In genomic region chr1:133177480-133178172, GRCm38 (mm10) we compare ENCODE assay signal across 9 mouse cellular contexts. TPM values are rescaled to one million over a fixed set of nuclear protein-coding genes. Genes with fewer than 3 reads are reported as not detected.
A peak's percentile ranks its signal among the peaks of the same experiment; 100 is the strongest.
DNase-seq lines count a peak whose midpoint lies in the region; TF ChIP-seq lines count a peak whose summit lies in the region.
"Had no signal": no experiment of that assay in that cellular context is flagged by ENCODE, and none has a peak within 500 bp of the region (broad histone marks: within the 10 kb centered on the region; RNA-seq: fewer than 3 reads in every experiment).

No protein-coding gene starts in this region.

- peaks cover 0 to 4% of the 10 kb centered on the region in 2 experiments; a peak in 1 of 4 replicates for H3K36me3 ChIP-seq in MEL (ENCODE audit: control insufficient read depth in 1 of 2, insufficient read depth in 2 of 2, low read length in 2 of 2)
- H3K36me3 ChIP-seq: midbrain, embryonic 12.5 days had no signal

- no peak overlapping the region for H3K9ac ChIP-seq in MEL (ENCODE audit: control insufficient read depth, low read depth, low read length, poor library complexity, severe bottlenecking)
- H3K9ac ChIP-seq: midbrain, embryonic 12.5 days had no signal

- TF ChIP-seq RAD21 in MEL (IDR thresholded peaks at IDR 0.05; ENCODE audit: low read depth, low read length): peak; percentile 94

- no peak overlapping the region for H3K4me3 ChIP-seq in MEL (ENCODE audit: control insufficient read depth in 1 of 2, insufficient read depth in 1 of 2, low read depth in 2 of 2, low read length in 2 of 2)
- H3K4me3 ChIP-seq in cerebellum, adult 2 months (replicated peaks; ENCODE audit: insufficient read depth, low read depth, low read length): no peak overlapping the region
- H3K4me3 ChIP-seq: midbrain, embryonic 12.5 days had no signal

- peak; percentile 61 to 68 for DNase-seq in left cerebral cortex, adult 18-20 months (ENCODE audit: low spot score in 2 of 2)
- DNase-seq in left cerebral cortex, adult 8-10 months (ENCODE audit: low spot score in 2 of 2): no peak
- DNase-seq in MEL (ENCODE audit: low read depth, low spot score): peak; percentile 73
- DNase-seq in cerebellum, adult 2 months: peak; percentile 59 to 72
- DNase-seq in heart, adult 9 months (ENCODE audit: low spot score in 2 of 2): peak; percentile 48 to 54
- peak; percentile 72 to 77 for DNase-seq in layer of hippocampus, postnatal 10 days (ENCODE audit: low spot score in 2 of 2)
- peak; percentile 71 for DNase-seq in naive thymus-derived CD4-positive, alpha-beta T cell, adult 2 months (ENCODE audit: low read depth)
- peak; percentile 56 for DNase-seq in thymus, postnatal 25 days

- H3K79me2 ChIP-seq in MEL (ENCODE audit: control insufficient read depth, insufficient read depth, low read length, poor library complexity): no peaks in the 10 kb centered on the region

- no peak for TF ChIP-seq POLR2A in MEL (IDR thresholded peaks at IDR 0.05; ENCODE audit: control insufficient read depth in 1 of 2, insufficient read depth in 1 of 2, low read depth in 1 of 2, low read length in 2 of 2, poor library complexity in 1 of 2)
- TF ChIP-seq POLR2A in cerebellum, adult 2 months (IDR thresholded peaks at IDR 0.05; ENCODE audit: borderline replicate concordance, insufficient read depth, low read length): no peak

- TF ChIP-seq EP300 in MEL (IDR thresholded peaks at IDR 0.05; ENCODE audit: low read depth in 1 of 2, low read length in 2 of 2): no peak

- peak; percentile 90 to 95 (median 94) for TF ChIP-seq CTCF in MEL (IDR thresholded peaks at IDR 0.05 in 2 of 3, conservative IDR thresholded peaks at IDR 0.05 in 1 of 3; ENCODE audit: control insufficient read depth in 1 of 3, insufficient read depth in 1 of 3, low read depth in 2 of 3, low read length in 3 of 3, poor library complexity in 1 of 3, severe bottlenecking in 1 of 3)
- TF ChIP-seq CTCF in cerebellum, adult 2 months (IDR thresholded peaks at IDR 0.05; ENCODE audit: borderline replicate concordance, insufficient read depth, low read depth, low read length): peak; percentile 99

- no peaks in the 10 kb centered on the region for H3K4me1 ChIP-seq in MEL (ENCODE audit: control insufficient read depth in 1 of 2, insufficient read depth in 2 of 2, low read length in 2 of 2)
- peaks cover 25% of the 10 kb centered on the region for H3K4me1 ChIP-seq in cerebellum, adult 2 months (ENCODE audit: control insufficient read depth, insufficient read depth, low read length)

- no peaks in the 10 kb centered on the region for H3K9me3 ChIP-seq in MEL (replicated peaks; ENCODE audit: insufficient read depth, low read length)
- H3K9me3 ChIP-seq: midbrain, embryonic 12.5 days had no signal

- WGBS in cerebellum, adult 2 months: 38% methylated on average over 8 of the region's 8 CpGs

- H3K27ac ChIP-seq in MEL (ENCODE audit: control insufficient read depth, low read depth, low read length): no peak overlapping the region
- no peak overlapping the region for H3K27ac ChIP-seq in cerebellum, adult 2 months (ENCODE audit: insufficient read depth, low read length)
- H3K27ac ChIP-seq: midbrain, embryonic 12.5 days had no signal

- no peaks in the 10 kb centered on the region for H3K27me3 ChIP-seq in MEL (ENCODE audit: control insufficient read depth in 1 of 2, insufficient read depth in 2 of 2, low read length in 2 of 2)
- no peaks in the 10 kb centered on the region for H3K27me3 ChIP-seq in cerebellum, adult 2 months (ENCODE audit: control insufficient read depth, insufficient read depth, low read length)

TF ChIP-seq in MEL, 35 proteins besides CTCF, POLR2A, EP300 and RAD21:
- TF ChIP-seq UBTF (IDR thresholded peaks at IDR 0.05; ENCODE audit: borderline replicate concordance, insufficient read depth, low read depth, low read length) (no peak), USF2 (IDR thresholded peaks at IDR 0.05; ENCODE audit: borderline replicate concordance in 1 of 2, insufficient read depth in 1 of 2, low read depth in 1 of 2, low read length in 2 of 2) (no peak), MAFK (IDR thresholded peaks at IDR 0.05; ENCODE audit: borderline replicate concordance, low read depth, low read length) (no peak), MAX (IDR thresholded peaks at IDR 0.05; ENCODE audit: low read length) (peak; percentile 43; the same call in 1 of the 2 replicates), SMC3 (IDR thresholded peaks at IDR 0.05; ENCODE audit: low read depth, low read length) (peak; percentile 95), CHD1 (IDR thresholded peaks at IDR 0.05; ENCODE audit: low read depth, low read length) (no peak), TBP (IDR thresholded peaks at IDR 0.05; ENCODE audit: low read depth, low read length) (no peak), MXI1 (IDR thresholded peaks at IDR 0.05; ENCODE audit: low read depth, low read length) (0 out of 2 replicates have a peak, but pooled peaks have one; percentile 26), ETS1 (IDR thresholded peaks at IDR 0.05; ENCODE audit: low read depth, low read length) (no peak), ZC3H11A (IDR thresholded peaks at IDR 0.05; ENCODE audit: low read depth, low read length) (peak; percentile 92)

RNA-seq across cellular contexts. Expression of gene Plekha6, which starts 13.6 kb away (rescaled TPM):
- total RNA-seq in left cerebral cortex, adult 18-20 months (2021): 10 to 100 TPM; 78.2 to 91.1 TPM
- 10 to 100 TPM; 83.6 to 89.6 (median 88.4) TPM for total RNA-seq in left cerebral cortex, adult 8-10 months (2022)
- total RNA-seq in MEL (2012; rRNA removed): 11.8 and 14.5 TPM in 2 replicates
- polyA plus RNA-seq in MEL (2012; ENCODE audit: insufficient read depth in 1 of 2, insufficient read length in 2 of 2, low read depth in 1 of 2, low replicate concordance in 2 of 2, missing spikeins in 1 of 2): 10 to 100 TPM in 1 of 2 experiments, not detected in 1; 28.5 TPM
- 73.7 and 77.2 TPM in 2 replicates for polyA plus RNA-seq in cerebellum, adult 2 months (2012; rRNA removed)
- total RNA-seq in layer of hippocampus, postnatal 10 days (2021): 10 to 100 TPM; 54.8 to 65.7 TPM

RNA-seq across cellular contexts. Expression of gene Ppp1r15b, which starts 46.7 kb away (rescaled TPM):
- 10 to 100 TPM; 44.6 to 49.3 TPM for total RNA-seq in left cerebral cortex, adult 18-20 months (2021)
- total RNA-seq in left cerebral cortex, adult 8-10 months (2022): 10 to 100 TPM; 41.0 to 43.6 (median 42.0) TPM
- total RNA-seq in MEL (2012; rRNA removed): 53.1 and 60.9 TPM in 2 replicates
- 10 to 100 TPM in 1 of 2 experiments, not detected in 1; 56.3 TPM for polyA plus RNA-seq in MEL (2012; ENCODE audit: insufficient read depth in 1 of 2, insufficient read length in 2 of 2, low read depth in 1 of 2, low replicate concordance in 2 of 2, missing spikeins in 1 of 2)
- polyA plus RNA-seq in cerebellum, adult 2 months (2012; rRNA removed): 31.7 and 32.1 TPM in 2 replicates
- 10 to 100 TPM; 44.5 to 45.0 TPM for total RNA-seq in layer of hippocampus, postnatal 10 days (2021)

Comparison
In these comparisons a context has a peak if more than half of its experiments do, and no peak if none do; other contexts are left out.
1. DNase-seq: peak in left cerebral cortex, adult 18-20 months (2 of 2), MEL (single experiment), cerebellum, adult 2 months (2 of 2), heart, adult 9 months (2 of 2), layer of hippocampus, postnatal 10 days (2 of 2), naive thymus-derived CD4-positive, alpha-beta T cell, adult 2 months (single experiment) and thymus, postnatal 25 days (single experiment); none in left cerebral cortex, adult 8-10 months (0 of 2).